Mouse (Mus musculus) lung, postnatal 36 days (tissue): ENCODE data around the gene Ccdc51.

Experiments used
- DNase-seq: peaks from one replicate; pipeline ENCODE4 v3.0.0; 2022; ENCODE audit warnings: mixed read lengths

Gene Ccdc51

DNA sequence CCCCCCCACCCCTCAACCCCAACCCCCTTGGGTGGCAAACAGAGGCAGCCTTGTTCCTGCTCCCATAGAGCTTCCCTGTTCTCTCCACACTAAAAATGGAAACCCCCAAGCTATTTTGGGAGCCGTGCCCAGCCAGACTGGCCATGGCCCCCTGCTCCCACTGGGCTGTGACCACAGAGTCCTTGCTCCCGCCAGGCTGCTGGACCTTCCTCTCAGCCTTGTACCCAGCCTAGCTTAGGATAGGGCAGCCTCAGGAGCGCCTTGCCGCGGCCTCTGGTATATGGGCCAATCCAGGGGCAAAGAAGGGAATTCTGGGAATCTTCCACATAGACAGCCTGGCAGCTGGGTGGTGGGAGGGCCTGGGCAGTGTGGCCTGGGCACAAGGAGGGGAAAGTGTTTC lies 15.5 kb downstream of the Ccdc51 start:
- no peak for DNase-seq

- DNase-seq = no peak
Observed at GRCm38 (mm10) chr9:109098366-109098765, 16.1 kb downstream of the Ccdc51 start.

GRCm38 (mm10) chr9:109098969-109099368 lies 16.7 kb downstream of the Ccdc51 start:
- DNase-seq = peak; percentile 85

- DNase-seq = no peak
Observed at GRCm38 (mm10) chr9:109100307-109100928, 18.1 kb downstream of the Ccdc51 start.

DNA sequence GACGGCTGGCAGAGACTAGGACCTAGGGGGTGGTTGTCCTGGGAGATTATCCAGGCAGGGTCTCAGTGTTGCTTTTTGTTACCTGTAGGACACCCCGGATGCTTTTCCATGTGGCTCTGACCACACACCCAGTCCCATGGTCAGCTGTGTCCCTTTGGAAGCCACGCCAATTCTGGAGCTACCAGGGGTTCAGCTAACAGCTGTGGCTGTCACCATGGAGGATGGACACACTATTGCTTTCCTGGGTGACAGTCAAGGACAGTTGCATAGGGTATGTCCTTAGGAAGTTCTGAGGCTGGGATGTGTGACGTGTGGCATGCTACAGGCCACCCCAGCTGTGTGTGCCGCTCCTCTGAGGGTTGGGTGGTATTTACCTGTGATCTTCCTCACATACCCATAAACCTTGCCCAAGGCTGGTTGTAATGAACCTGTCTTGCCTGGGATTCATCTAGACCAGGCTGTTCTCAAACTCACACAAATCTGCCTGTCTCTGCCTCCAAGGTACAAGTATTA lies 19.7 kb downstream of the Ccdc51 start:
- DNase-seq = no peak

GRCm38 (mm10) chr9:109102541-109102940 lies 20.2 kb downstream of the Ccdc51 start:
- no peak for DNase-seq

DNA sequence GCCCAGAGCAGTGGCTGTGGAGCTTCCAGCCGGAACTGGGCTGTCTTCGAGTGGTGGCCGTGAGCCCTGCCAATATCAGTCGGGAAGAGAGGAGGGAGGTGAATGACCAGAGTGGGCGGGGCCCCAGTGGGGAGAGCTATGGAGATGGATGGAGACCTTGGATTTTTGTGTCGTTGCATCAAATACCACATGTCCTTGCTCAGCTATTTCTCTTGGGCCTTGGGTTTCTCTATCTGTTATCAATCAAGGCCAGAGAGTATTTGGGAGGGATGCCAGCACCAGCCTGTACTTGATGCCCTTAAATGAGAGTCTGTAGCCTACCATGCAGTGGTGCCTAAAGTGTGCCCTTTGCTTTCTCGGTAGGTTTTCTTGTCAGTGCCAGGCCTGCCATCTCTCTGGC lies 21.0 kb downstream of the Ccdc51 start:
- DNase-seq = peak; percentile 47

- DNase-seq = no peak
Observed at GRCm38 (mm10) chr9:109104083-109104482, 21.8 kb downstream of the Ccdc51 start.

DNA sequence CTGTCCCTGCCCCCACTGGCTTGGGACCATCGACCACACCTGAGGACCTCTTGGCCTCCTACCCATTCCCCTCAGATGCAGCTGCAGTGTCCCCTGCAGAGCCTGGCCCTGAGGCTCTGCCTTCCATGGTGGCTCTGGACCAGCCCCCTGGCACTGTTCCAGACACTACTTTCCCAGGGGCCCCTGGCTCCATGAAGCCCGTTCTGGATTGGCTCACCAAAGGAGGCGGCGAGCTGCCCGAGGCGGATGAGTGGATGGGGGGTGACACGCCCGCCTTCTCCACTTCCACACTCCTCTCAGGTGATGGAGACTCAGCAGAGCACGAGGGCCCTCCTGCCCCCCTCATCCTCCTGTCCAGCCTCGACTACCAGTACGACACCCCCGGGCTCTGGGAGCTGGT lies 22.7 kb downstream of the Ccdc51 start:
- DNase-seq = peak; percentile 58

- no peak for DNase-seq
Observed at GRCm38 (mm10) chr9:109105648-109106047, 23.4 kb downstream of the Ccdc51 start.

- no peak for DNase-seq
Observed at GRCm38 (mm10) chr9:109107341-109107740, 25.0 kb downstream of the Ccdc51 start.

DNA sequence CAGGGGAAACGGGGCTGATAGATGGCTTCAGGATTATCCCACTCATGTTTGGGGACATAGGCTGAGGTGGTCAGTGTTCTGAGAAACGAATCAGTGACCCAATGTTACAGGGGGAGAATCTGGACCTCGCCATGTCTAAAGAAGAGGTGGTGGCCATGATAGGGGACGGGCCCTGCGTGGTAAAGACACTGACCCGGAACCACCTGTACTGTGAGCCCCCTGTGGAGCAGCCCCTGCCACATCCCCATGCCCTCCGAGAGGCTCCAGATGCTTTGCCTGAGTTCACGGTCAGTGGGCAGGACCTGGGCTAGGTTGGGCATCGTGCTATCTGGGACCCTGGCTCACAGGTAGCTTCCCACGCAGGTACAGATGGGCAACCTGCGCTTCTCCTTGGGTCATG lies 27.9 kb downstream of the Ccdc51 start:
- DNase-seq = no peak

GRCm38 (mm10) chr9:109111101-109111500 lies 28.8 kb downstream of the Ccdc51 start:
- no peak for DNase-seq

- no peak for DNase-seq
Observed at GRCm38 (mm10) chr9:109111591-109111990, 29.3 kb downstream of the Ccdc51 start.

DNA sequence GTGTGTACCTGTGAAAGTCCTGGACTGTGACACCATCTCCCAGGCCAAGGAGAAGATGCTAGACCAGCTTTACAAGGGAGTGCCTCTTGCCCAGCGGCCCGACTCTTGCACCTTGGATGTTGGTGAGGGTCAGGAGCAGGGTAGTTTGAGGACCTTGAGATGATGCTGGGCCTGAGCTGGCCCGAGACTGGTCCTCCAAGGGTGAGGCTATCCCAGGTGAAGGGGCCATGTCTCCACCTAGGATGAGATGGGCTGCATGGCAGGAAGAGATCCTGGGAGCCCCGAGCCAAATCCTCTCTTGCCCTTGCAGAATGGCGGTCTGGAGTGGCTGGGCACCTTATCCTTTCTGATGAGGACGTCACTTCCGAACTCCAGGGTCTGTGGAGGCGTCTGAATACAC lies 31.0 kb downstream of the Ccdc51 start:
- DNase-seq = no peak

DNA sequence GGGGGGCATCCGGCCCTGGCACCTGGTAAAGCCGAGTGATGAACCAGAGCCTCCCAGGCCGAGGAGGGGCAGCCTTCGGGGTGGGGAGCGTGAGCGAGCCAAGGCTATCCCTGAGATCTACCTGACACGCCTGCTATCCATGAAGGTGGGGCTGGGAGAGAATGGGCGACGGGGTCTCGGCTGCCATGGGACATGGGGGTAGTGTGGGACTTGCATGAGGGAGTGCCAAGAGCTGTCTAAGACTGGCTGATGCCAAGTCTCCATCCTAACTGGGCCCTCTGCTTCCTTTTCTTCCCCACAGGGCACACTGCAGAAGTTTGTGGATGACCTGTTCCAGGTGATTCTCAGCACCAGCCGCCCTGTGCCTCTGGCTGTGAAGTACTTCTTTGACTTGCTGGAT lies 32.0 kb downstream of the Ccdc51 start:
- no peak for DNase-seq

GRCm38 (mm10) chr9:109114871-109115270 lies 32.6 kb downstream of the Ccdc51 start:
- DNase-seq = no peak

DNA sequence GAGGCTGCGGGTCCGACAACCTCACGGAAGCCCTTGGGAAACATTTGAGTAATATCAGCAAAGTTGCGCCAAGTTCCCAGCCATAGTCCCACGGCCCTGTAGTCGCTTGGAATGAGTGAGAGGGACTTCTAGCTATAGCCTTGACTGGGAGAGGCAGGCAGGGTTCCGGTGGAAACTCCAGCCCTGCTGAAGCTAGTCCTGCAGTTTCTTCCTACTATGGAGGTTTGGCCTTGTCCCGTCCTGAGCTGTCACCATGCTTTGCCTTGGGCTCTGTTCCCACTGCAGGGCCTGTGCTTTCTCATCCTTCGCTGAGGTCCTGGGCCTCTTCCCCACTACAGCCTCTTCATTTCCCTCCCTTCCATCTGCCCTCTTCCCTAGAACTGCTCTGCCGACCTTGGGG lies 33.9 kb downstream of the Ccdc51 start:
- DNase-seq = no peak

- DNase-seq = peak; percentile 77
Observed at GRCm38 (mm10) chr9:109118106-109118505, 35.8 kb downstream of the Ccdc51 start.

DNA sequence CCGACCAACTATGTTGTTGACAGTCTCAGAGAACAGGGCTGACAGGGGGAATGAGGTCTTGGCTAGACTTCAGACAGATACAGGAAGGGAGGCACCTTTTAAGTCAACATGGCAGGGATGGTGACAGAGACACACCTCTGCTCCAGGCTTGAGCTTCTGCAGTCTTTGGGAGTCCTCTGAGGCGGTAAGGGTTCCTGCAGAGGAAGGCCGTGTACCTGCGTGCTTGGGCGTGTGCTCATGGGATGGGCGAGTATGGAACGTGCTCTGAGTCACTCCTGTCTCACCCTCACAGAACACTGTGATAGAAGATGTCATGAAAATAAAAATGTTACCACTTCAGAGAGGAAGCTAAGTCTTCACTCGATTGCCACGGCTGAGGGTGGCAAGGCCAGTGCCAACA lies 37.3 kb downstream of the Ccdc51 start:
- no peak for DNase-seq

GRCm38 (mm10) chr9:109120956-109121355 lies 38.7 kb downstream of the Ccdc51 start:
- DNase-seq = no peak

GRCm38 (mm10) chr9:109122553-109123085 lies 40.3 kb downstream of the Ccdc51 start:
- DNase-seq = peak; percentile 61

DNA sequence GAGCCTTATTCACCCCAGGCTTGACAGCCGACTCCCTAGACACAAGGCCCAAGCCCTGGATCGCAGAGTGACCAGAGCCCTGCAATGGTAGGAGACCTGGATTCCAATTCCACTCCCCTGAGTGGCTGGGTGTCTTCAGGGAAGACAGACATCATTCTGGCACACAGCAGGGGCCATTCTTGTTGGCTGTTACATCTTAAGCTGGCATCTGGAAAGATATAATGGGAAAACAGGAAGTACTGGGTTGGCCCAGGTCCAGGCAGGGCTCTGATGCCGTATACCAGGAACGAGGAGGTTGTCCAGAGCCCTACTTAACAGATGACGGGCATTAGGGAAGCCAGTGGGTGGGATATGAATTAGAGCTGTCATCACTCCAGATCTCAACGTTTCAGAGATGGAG lies 41.0 kb downstream of the Ccdc51 start:
- DNase-seq = peak; percentile 45

- no peak for DNase-seq
Observed at GRCm38 (mm10) chr9:109124164-109124563, 41.9 kb downstream of the Ccdc51 start.

DNA sequence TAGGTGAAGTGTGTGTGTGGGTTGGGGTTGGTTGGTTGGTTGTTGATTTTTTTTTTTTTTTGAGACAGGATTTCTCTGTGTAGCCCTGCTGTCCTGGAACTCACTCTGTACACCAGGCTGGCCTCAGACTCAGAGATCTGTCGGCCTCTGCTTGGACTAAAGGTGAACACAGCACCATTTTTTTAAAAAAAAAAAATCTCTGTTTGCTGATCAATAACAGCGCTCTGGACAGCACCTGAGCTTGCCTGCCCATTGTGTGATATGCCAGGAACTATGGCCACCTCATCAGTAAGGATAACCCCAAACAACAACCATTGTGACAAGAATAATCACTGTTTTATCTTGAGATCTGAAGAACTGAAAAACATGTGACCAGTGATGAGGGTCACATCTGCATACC lies 42.8 kb downstream of the Ccdc51 start:
- DNase-seq = no peak
